Mouse (Mus musculus): Measurements from ENCODE around the gene Ensa. TPM values are rescaled to one million over a fixed set of nuclear protein-coding genes. Genes with fewer than 3 reads are reported as not detected.
"Not testable (repeated sequence)": the region's sequence is repeated elsewhere in the genome, so short reads cannot be mapped to it uniquely, and the experiment has no call there.

Ensa gene
- total and polyA plus RNA-seq, 2 experiments from 2014 or later, result 38.5 to 49.6 TPM

GRCm38 (mm10) chr3:95670419-95670818, 45.6 kb downstream of the Ensa start:
- not testable (repeated sequence) for H3K27ac ChIP-seq (ENCODE audit: low read depth); ATAC-seq (ENCODE audit: insufficient read depth, low read depth); H3K9me3 ChIP-seq (replicated peaks; ENCODE audit: control insufficient read depth, low read length); H3K4me3 ChIP-seq (ENCODE audit: low read depth, low read length); DNase-seq (ENCODE audit: low spot score); H3K9ac ChIP-seq (replicated peaks; ENCODE audit: low read depth, low read length); H3K4me2 ChIP-seq (ENCODE audit: low read depth, low read length); H3K27me3 ChIP-seq (ENCODE audit: control insufficient read depth, insufficient read depth, low read length)
- peaks cover 67% of the 10 kb centered on the region for H3K4me1 ChIP-seq (ENCODE audit: control insufficient read depth, insufficient read depth)
- peaks cover 11% of the 10 kb centered on the region for H3K36me3 ChIP-seq (replicated peaks; ENCODE audit: control insufficient read depth, insufficient read depth, low read length)
- WGBS, result 95% methylated on average over 3 of the region's 3 CpGs
- 0 out of 2 replicates have a peak, but pooled peaks have one; percentile 9 for TF ChIP-seq CTCF (IDR thresholded peaks at IDR 0.05; ENCODE audit: low read depth)

GRCm38 (mm10) chr3:95671201-95671600, 46.4 kb downstream of the Ensa start:
- H3K27me3 ChIP-seq (ENCODE audit: control insufficient read depth, insufficient read depth, low read length), result no peaks in the 10 kb centered on the region
- no peak overlapping the region for H3K4me3 ChIP-seq (ENCODE audit: low read depth, low read length)
- peaks cover 66% of the 10 kb centered on the region for H3K4me1 ChIP-seq (ENCODE audit: control insufficient read depth, insufficient read depth)
- H3K9ac ChIP-seq (replicated peaks; ENCODE audit: low read depth, low read length), result no peak overlapping the region
- no peaks in the 10 kb centered on the region for H3K9me3 ChIP-seq (replicated peaks; ENCODE audit: control insufficient read depth, low read length)
- TF ChIP-seq CTCF (IDR thresholded peaks at IDR 0.05; ENCODE audit: low read depth) (no peak), EP300 (IDR thresholded peaks at IDR 0.05; ENCODE audit: low read depth) (no peak)
- no peak for ATAC-seq (ENCODE audit: insufficient read depth, low read depth)
- H3K36me3 ChIP-seq (replicated peaks; ENCODE audit: control insufficient read depth, insufficient read depth, low read length), result peaks cover 10% of the 10 kb centered on the region
- WGBS, result 89% methylated on average over 5 of the region's 5 CpGs
- H3K27ac ChIP-seq (ENCODE audit: low read depth), result peak overlapping the region; percentile 99
- H3K4me2 ChIP-seq (ENCODE audit: low read depth, low read length), result no peak overlapping the region
- no peak for DNase-seq (ENCODE audit: low spot score)

GRCm38 (mm10) chr3:95672461-95672860, 47.7 kb downstream of the Ensa start:
- H3K36me3 ChIP-seq (replicated peaks; ENCODE audit: control insufficient read depth, insufficient read depth, low read length), result peaks cover 10% of the 10 kb centered on the region
- peak overlapping the region; percentile 99 for H3K27ac ChIP-seq (ENCODE audit: low read depth)
- no peak overlapping the region for H3K4me3 ChIP-seq (ENCODE audit: low read depth, low read length)
- no peak for ATAC-seq (ENCODE audit: insufficient read depth, low read depth)
- no peaks in the 10 kb centered on the region for H3K9me3 ChIP-seq (replicated peaks; ENCODE audit: control insufficient read depth, low read length)
- TF ChIP-seq EP300 (IDR thresholded peaks at IDR 0.05; ENCODE audit: low read depth), result no peak
- TF ChIP-seq CTCF (IDR thresholded peaks at IDR 0.05; ENCODE audit: low read depth), result no peak
- 18% methylated on average over 3 of the region's 3 CpGs for WGBS
- peaks cover 58% of the 10 kb centered on the region for H3K4me1 ChIP-seq (ENCODE audit: control insufficient read depth, insufficient read depth)
- DNase-seq (ENCODE audit: low spot score), result no peak
- no peaks in the 10 kb centered on the region for H3K27me3 ChIP-seq (ENCODE audit: control insufficient read depth, insufficient read depth, low read length)
- H3K4me2 ChIP-seq (ENCODE audit: low read depth, low read length), result peak overlapping the region; percentile 61
- peak overlapping the region; percentile 65; the same call in 1 of the 2 replicates for H3K9ac ChIP-seq (replicated peaks; ENCODE audit: low read depth, low read length)

- Histone ChIP-seq H3K4me1 (ENCODE audit: control insufficient read depth, insufficient read depth) (peaks cover 55% of the 10 kb centered on the region), H3K4me3 (ENCODE audit: low read depth, low read length) (peak overlapping the region; percentile 30), H3K36me3 (replicated peaks; ENCODE audit: control insufficient read depth, insufficient read depth, low read length) (peaks cover 10% of the 10 kb centered on the region), H3K4me2 (ENCODE audit: low read depth, low read length) (peak overlapping the region; percentile 61), H3K27ac (ENCODE audit: low read depth) (peak overlapping the region; percentile 99), H3K9me3 (replicated peaks; ENCODE audit: control insufficient read depth, low read length) (no peaks in the 10 kb centered on the region), H3K9ac (replicated peaks; ENCODE audit: low read depth, low read length) (peak overlapping the region; percentile 65), H3K27me3 (ENCODE audit: control insufficient read depth, insufficient read depth, low read length) (no peaks in the 10 kb centered on the region)
- TF ChIP-seq CTCF (IDR thresholded peaks at IDR 0.05; ENCODE audit: low read depth), result peak; percentile 22
- peak; percentile 16; the same call in 1 of the 2 replicates for TF ChIP-seq EP300 (IDR thresholded peaks at IDR 0.05; ENCODE audit: low read depth)
- WGBS, result 20% methylated on average over 10 of the region's 10 CpGs
- DNase-seq (ENCODE audit: low spot score) (peak; percentile 35), ATAC-seq (ENCODE audit: insufficient read depth, low read depth) (peak; percentile 21)
These were observed 48.3 kb downstream of the Ensa start for GRCm38 (mm10) chr3:95672861-95673706.

GRCm38 (mm10) chr3:95673707-95674211, 49.0 kb downstream of the Ensa start:
- H3K27ac ChIP-seq (ENCODE audit: low read depth), result peak overlapping the region; percentile 99
- H3K9ac ChIP-seq (replicated peaks; ENCODE audit: low read depth, low read length), result peak overlapping the region; percentile 65
- peaks cover 10% of the 10 kb centered on the region for H3K36me3 ChIP-seq (replicated peaks; ENCODE audit: control insufficient read depth, insufficient read depth, low read length)
- no peaks in the 10 kb centered on the region for H3K27me3 ChIP-seq (ENCODE audit: control insufficient read depth, insufficient read depth, low read length)
- ATAC-seq (ENCODE audit: insufficient read depth, low read depth) (no peak), DNase-seq (ENCODE audit: low spot score) (no peak)
- TF ChIP-seq CTCF (IDR thresholded peaks at IDR 0.05; ENCODE audit: low read depth) (no peak), EP300 (IDR thresholded peaks at IDR 0.05; ENCODE audit: low read depth) (no peak)
- H3K4me2 ChIP-seq (ENCODE audit: low read depth, low read length), result peak overlapping the region; percentile 61
- H3K4me1 ChIP-seq (ENCODE audit: control insufficient read depth, insufficient read depth), result peaks cover 55% of the 10 kb centered on the region
- no peaks in the 10 kb centered on the region for H3K9me3 ChIP-seq (replicated peaks; ENCODE audit: control insufficient read depth, low read length)
- peak overlapping the region; percentile 30 for H3K4me3 ChIP-seq (ENCODE audit: low read depth, low read length)
- 7% methylated on average over 10 of the region's 11 CpGs for WGBS

Measured in heart, postnatal 0 days (tissue).